Mouse (Mus musculus): Measurements from ENCODE around the gene Rabgap1l. TPM values are rescaled to one million over a fixed set of nuclear protein-coding genes. Genes with fewer than 3 reads are reported as not detected.

The Rabgap1l gene
- polyA plus RNA-seq, 1 experiment from 2014 or later: 44.8 TPM

DNA sequence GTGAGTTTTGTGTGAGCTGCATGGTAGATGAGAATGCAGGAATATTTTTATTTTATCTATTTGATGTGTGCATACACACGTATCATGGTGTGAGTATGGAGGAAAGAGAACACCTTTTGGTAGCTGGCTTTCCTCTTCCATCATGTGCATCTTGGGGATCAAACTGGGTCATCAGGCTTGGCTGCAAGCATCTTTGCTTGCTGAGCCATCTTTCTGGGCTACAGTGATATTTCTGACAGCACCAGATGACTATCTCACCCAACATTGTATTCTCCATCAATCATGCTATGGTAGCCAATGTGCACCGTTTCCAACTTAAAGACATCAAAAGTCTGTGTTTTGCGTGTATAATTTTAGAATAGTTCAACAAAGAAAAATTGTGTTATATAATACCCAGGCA lies 30.6 kb upstream of the Rabgap1l start:
- no peak for ATAC-seq (ENCODE audit: low FRiP score, low TSS enrichment)
- WGBS: 94% methylated on average over 3 of the region's 3 CpGs
- no peaks in the 10 kb centered on the region for H3K36me3 ChIP-seq (ENCODE audit: control insufficient read depth, insufficient read depth, low read length)

DNA sequence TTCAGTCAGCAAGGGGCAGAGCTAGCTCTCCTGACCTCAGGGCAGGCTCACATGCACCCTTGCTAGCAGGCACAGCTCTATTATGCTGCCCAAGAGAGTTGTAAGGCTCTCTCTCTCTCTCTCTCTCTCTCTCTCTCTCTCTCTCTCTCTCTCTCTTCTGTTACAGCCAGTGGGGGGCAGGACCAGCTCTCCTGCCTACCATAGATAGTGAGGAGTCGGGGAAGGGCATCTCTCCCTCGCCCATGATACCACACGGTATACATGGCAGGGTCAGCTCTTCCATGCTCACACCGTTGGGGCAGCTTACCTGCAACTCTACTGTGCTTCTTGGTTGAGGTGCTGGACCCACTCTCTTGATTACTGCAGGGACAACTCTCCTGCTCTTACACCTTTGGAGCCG lies 21.2 kb upstream of the Rabgap1l start:
- no peaks in the 10 kb centered on the region for H3K27me3 ChIP-seq (ENCODE audit: control insufficient read depth, insufficient read depth, low read length)
- no peaks in the 10 kb centered on the region for H3K4me1 ChIP-seq (ENCODE audit: control insufficient read depth, insufficient read depth, low read length)
- H3K4me2 ChIP-seq (ENCODE audit: low read length): no peak overlapping the region
- WGBS: 92% methylated on average over 5 of the region's 5 CpGs
- no peak overlapping the region for H3K9ac ChIP-seq (replicated peaks; ENCODE audit: low read length)
- no peaks in the 10 kb centered on the region for H3K36me3 ChIP-seq (ENCODE audit: control insufficient read depth, insufficient read depth, low read length)
- H3K4me3 ChIP-seq (replicated peaks; ENCODE audit: low read depth, low read length): no peak overlapping the region
- DNase-seq (no peak), ATAC-seq (ENCODE audit: low FRiP score, low TSS enrichment) (no peak)
- H3K9me3 ChIP-seq (ENCODE audit: control insufficient read depth, low read length): no peaks in the 10 kb centered on the region
- H3K27ac ChIP-seq (replicated peaks; ENCODE audit: low read depth, low read length): no peak overlapping the region

More for the DNA sequence above, 30.6 kb upstream of the Rabgap1l start:
- no peak for DNase-seq
- Histone ChIP-seq H3K9me3 (ENCODE audit: control insufficient read depth, low read length) (no peaks in the 10 kb centered on the region), H3K4me2 (ENCODE audit: low read length) (no peak overlapping the region), H3K27ac (replicated peaks; ENCODE audit: low read depth, low read length) (no peak overlapping the region), H3K4me1 (ENCODE audit: control insufficient read depth, insufficient read depth, low read length) (no peaks in the 10 kb centered on the region), H3K4me3 (replicated peaks; ENCODE audit: low read depth, low read length) (no peak overlapping the region), H3K27me3 (ENCODE audit: control insufficient read depth, insufficient read depth, low read length) (no peaks in the 10 kb centered on the region), H3K9ac (replicated peaks; ENCODE audit: low read length) (no peak overlapping the region)

DNA sequence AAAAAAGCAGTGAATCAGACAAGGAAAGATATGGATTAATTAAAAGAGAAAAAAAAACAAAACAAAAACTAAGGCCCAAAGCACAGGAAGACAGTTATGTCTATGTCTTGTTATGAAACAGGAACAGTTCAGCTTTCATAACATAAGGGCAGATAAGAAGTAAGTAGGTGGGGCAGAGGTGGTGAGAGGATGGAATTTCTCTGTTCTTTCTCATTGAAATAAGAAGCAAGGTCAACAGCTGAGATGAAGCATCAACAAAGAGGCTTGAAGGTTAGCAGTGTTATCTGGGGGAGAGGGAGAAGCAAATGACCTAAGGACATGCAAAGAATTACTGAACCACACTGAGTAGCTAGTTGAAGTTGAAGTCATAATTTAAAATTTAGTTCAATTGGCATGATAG lies 19.4 kb upstream of the Rabgap1l start:
- H3K4me3 ChIP-seq (replicated peaks; ENCODE audit: low read depth, low read length): no peak overlapping the region
- DNase-seq (no peak), ATAC-seq (ENCODE audit: low FRiP score, low TSS enrichment) (no peak)
- H3K27ac ChIP-seq (replicated peaks; ENCODE audit: low read depth, low read length): no peak overlapping the region
- H3K36me3 ChIP-seq (ENCODE audit: control insufficient read depth, insufficient read depth, low read length): no peaks in the 10 kb centered on the region
- no peaks in the 10 kb centered on the region for H3K27me3 ChIP-seq (ENCODE audit: control insufficient read depth, insufficient read depth, low read length)
- no peak overlapping the region for H3K9ac ChIP-seq (replicated peaks; ENCODE audit: low read length)
- H3K4me1 ChIP-seq (ENCODE audit: control insufficient read depth, insufficient read depth, low read length): no peaks in the 10 kb centered on the region
- H3K4me2 ChIP-seq (ENCODE audit: low read length): no peak overlapping the region
- H3K9me3 ChIP-seq (ENCODE audit: control insufficient read depth, low read length): no peaks in the 10 kb centered on the region

DNA sequence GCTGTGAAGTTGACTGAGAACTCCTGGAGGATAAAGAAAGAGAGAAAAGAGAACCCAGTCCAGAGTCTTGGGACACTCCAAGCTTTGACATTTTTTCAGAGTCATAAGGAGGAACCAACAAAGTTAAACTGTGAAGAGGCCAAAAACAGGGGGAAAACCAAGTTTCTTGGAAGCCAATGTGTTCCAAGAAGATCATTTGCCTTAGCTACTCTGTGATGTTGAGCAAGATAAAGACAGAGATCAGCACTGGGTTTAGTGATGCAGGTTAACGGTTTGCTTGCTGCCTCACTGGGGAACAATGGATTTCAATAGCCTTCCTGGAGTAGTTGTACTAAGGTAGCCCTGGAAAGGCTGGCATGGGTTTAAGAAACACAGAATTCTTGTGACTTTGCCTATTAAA lies 18.9 kb upstream of the Rabgap1l start:
- H3K4me3 ChIP-seq (replicated peaks; ENCODE audit: low read depth, low read length): no peak overlapping the region
- ATAC-seq (ENCODE audit: low FRiP score, low TSS enrichment): no peak
- H3K27ac ChIP-seq (replicated peaks; ENCODE audit: low read depth, low read length): no peak overlapping the region
- no peaks in the 10 kb centered on the region for H3K4me1 ChIP-seq (ENCODE audit: control insufficient read depth, insufficient read depth, low read length)
- no peak overlapping the region for H3K4me2 ChIP-seq (ENCODE audit: low read length)
- no peaks in the 10 kb centered on the region for H3K27me3 ChIP-seq (ENCODE audit: control insufficient read depth, insufficient read depth, low read length)
- WGBS: 65% methylated on average over 1 of the region's 1 CpGs
- no peaks in the 10 kb centered on the region for H3K9me3 ChIP-seq (ENCODE audit: control insufficient read depth, low read length)
- DNase-seq: no peak
- no peaks in the 10 kb centered on the region for H3K36me3 ChIP-seq (ENCODE audit: control insufficient read depth, insufficient read depth, low read length)
- no peak overlapping the region for H3K9ac ChIP-seq (replicated peaks; ENCODE audit: low read length)

DNA sequence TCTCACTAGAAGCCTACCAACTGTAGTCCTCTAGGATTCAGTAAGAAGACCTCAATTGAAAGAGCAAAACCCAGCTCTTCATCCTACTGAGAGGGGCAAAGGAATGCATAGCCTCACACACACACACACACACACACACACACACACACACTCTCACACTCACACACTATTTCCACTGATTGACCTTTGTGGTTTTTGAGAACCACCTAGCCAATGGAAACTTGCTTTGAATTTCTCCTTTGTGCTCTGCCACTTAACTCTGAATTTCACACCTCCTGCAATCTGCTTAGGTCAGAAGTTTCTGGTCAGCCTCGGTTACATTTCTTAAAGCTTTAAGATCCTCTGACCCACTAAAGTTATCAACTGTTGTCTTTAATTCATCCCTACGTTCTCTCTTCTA lies 12.3 kb upstream of the Rabgap1l start:
- Histone ChIP-seq H3K36me3 (ENCODE audit: control insufficient read depth, insufficient read depth, low read length) (no peaks in the 10 kb centered on the region), H3K4me1 (ENCODE audit: control insufficient read depth, insufficient read depth, low read length) (no peaks in the 10 kb centered on the region), H3K9me3 (ENCODE audit: control insufficient read depth, low read length) (no peaks in the 10 kb centered on the region), H3K27ac (replicated peaks; ENCODE audit: low read depth, low read length) (no peak overlapping the region), H3K4me2 (ENCODE audit: low read length) (no peak overlapping the region), H3K9ac (replicated peaks; ENCODE audit: low read length) (no peak overlapping the region), H3K27me3 (ENCODE audit: control insufficient read depth, insufficient read depth, low read length) (no peaks in the 10 kb centered on the region), H3K4me3 (replicated peaks; ENCODE audit: low read depth, low read length) (no peak overlapping the region)
- DNase-seq: no peak
- ATAC-seq (ENCODE audit: low FRiP score, low TSS enrichment): no peak
- WGBS: 82% methylated on average over 2 of the region's 2 CpGs

DNA sequence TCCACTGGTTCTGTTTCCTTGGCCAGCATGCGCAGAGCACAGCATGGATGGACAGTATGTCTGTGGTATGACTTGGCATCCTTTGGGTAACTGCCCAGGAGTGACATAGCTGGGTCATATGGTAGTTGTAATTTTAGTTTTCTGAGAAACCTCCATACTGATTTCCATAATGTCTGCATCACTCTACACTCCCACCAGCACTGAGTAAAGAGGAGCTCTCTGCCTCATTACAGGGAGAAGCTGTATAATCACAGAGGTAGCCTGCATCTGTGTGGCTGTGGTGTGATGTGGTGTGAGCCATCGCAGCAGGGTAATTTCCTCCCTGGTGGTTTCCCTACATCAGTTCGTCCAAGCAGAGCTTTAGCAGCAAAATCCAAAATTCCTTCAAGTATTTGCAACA lies 7.0 kb upstream of the Rabgap1l start:
- 80% methylated on average over 3 of the region's 3 CpGs for WGBS
- ATAC-seq (ENCODE audit: low FRiP score, low TSS enrichment): no peak

DNA sequence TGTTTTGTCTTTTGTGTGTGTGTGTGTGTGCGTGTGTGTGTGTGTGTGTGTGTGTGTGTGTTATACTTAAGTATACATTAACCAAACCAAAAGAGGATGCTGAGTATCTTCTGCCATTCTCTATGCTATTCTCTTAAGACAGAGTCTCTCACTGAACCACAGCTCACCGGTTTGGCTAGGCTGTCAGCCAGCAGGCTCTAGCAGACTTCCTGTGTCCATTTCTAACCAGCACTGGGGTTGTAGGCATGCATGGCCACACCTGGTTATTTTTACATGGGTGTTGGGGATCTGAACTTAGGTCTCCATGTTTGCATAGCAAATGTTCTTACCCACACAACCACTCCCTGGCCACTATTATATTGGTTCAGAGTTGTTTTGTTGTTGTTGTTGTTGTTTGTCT lies 2.0 kb upstream of the Rabgap1l start:
- DNase-seq: no peak
- WGBS: 87% methylated on average over 2 of the region's 2 CpGs

More for the DNA sequence above, 7.0 kb upstream of the Rabgap1l start:
- Histone ChIP-seq H3K27ac (replicated peaks; ENCODE audit: low read depth, low read length) (no peak overlapping the region), H3K4me3 (replicated peaks; ENCODE audit: low read depth, low read length) (no peak overlapping the region), H3K27me3 (ENCODE audit: control insufficient read depth, insufficient read depth, low read length) (no peaks in the 10 kb centered on the region), H3K9me3 (ENCODE audit: control insufficient read depth, low read length) (no peaks in the 10 kb centered on the region), H3K36me3 (ENCODE audit: control insufficient read depth, insufficient read depth, low read length) (no peaks in the 10 kb centered on the region), H3K4me2 (ENCODE audit: low read length) (no peak overlapping the region), H3K9ac (replicated peaks; ENCODE audit: low read length) (no peak overlapping the region), H3K4me1 (ENCODE audit: control insufficient read depth, insufficient read depth, low read length) (no peaks in the 10 kb centered on the region)
- no peak for DNase-seq

DNA sequence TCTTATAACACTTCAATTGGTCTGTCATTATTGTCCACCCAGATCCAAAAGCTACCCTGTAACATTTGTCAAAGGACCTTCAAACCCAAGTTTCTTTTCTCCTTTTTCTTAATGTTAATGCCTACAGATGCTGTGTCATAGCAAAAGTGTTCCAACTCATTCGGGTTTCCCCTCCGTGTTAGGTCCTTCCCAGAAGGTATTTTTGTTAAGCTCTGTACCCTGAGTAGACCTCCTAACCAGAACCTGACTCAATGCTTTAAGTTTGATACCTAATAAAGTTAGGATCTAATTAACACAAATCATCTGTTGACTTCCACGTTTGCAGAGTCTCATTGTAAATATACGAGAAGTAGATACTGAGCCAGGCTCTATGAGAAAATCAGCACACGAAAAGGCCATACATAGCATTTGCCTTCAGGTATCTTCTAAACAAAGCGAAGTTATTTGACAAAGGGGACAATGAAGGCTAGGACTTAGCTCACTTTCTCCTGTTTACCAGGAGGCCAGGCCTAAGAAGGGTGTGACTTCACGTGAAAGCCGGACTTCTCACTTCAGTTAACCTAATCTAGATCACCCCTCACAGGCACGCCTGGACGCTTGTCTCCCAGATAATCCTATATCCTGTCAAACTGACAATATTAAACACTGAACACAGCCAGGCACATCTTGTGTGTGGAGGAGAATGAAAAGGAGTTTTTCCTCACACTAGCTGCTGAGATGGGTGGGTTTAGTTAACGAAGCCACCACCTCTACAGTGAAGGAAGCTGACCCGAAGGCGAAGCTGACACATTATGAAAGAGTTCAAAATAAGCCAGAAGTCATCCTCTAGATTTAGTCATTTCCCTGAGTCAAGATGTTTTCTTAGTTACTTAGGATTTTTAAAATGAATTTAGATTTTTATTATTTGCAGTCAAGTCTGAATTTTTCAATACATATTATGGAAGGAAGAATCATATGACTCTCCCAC lies 1.1 kb upstream of the Rabgap1l start:
- ATAC-seq (ENCODE audit: low FRiP score, low TSS enrichment) (no peak), DNase-seq (no peak)
- Histone ChIP-seq H3K9ac (replicated peaks; ENCODE audit: low read length) (no peak overlapping the region), H3K27ac (replicated peaks; ENCODE audit: low read depth, low read length) (no peak overlapping the region), H3K9me3 (ENCODE audit: control insufficient read depth, low read length) (no peaks in the 10 kb centered on the region), H3K4me3 (replicated peaks; ENCODE audit: low read depth, low read length) (no peak overlapping the region), H3K27me3 (ENCODE audit: control insufficient read depth, insufficient read depth, low read length) (no peaks in the 10 kb centered on the region), H3K4me2 (ENCODE audit: low read length) (no peak overlapping the region), H3K36me3 (ENCODE audit: control insufficient read depth, insufficient read depth, low read length) (no peaks in the 10 kb centered on the region), H3K4me1 (ENCODE audit: control insufficient read depth, insufficient read depth, low read length) (peaks cover 7% of the 10 kb centered on the region)
- WGBS: 75% methylated on average over 13 of the region's 13 CpGs

More for the DNA sequence above, 2.0 kb upstream of the Rabgap1l start:
- H3K27ac ChIP-seq (replicated peaks; ENCODE audit: low read depth, low read length): no peak overlapping the region
- no peak overlapping the region for H3K4me2 ChIP-seq (ENCODE audit: low read length)
- H3K4me1 ChIP-seq (ENCODE audit: control insufficient read depth, insufficient read depth, low read length): peaks cover 7% of the 10 kb centered on the region
- no peaks in the 10 kb centered on the region for H3K27me3 ChIP-seq (ENCODE audit: control insufficient read depth, insufficient read depth, low read length)
- no peaks in the 10 kb centered on the region for H3K9me3 ChIP-seq (ENCODE audit: control insufficient read depth, low read length)
- ATAC-seq (ENCODE audit: low FRiP score, low TSS enrichment): no peak
- no peak overlapping the region for H3K4me3 ChIP-seq (replicated peaks; ENCODE audit: low read depth, low read length)
- no peak overlapping the region for H3K9ac ChIP-seq (replicated peaks; ENCODE audit: low read length)
- no peaks in the 10 kb centered on the region for H3K36me3 ChIP-seq (ENCODE audit: control insufficient read depth, insufficient read depth, low read length)

DNA sequence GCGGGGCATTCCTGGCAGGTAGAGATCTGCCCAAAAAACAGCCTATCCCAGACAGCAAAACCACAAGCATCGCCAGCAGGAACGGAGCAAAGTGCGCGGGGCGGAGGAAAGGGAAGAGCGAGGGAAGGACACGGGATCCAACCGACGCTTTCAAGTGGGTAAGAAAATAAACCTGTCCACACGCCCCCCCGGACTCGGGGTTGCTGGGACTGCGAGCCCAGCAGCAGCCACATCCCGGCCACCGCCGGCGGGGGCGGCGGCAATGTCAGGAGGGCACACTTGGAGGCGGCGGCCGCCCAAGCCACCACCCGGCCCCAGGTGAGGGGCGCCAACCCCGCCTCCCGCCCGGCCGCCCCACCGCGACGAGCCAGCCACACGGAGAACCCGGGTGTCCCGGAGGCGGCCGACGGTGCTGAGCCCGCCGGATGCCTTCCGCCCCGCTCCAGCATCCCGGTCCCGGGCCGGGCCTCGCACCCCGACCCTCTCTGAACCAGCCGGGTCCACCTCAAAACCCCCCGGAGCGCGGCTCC lies 790 bp downstream of the Rabgap1l start:
- Histone ChIP-seq H3K9me3 (ENCODE audit: control insufficient read depth, low read length) (no peaks in the 10 kb centered on the region), H3K4me3 (replicated peaks; ENCODE audit: low read depth, low read length) (peak overlapping the region; percentile 78), H3K4me2 (ENCODE audit: low read length) (peak overlapping the region; percentile 98), H3K9ac (replicated peaks; ENCODE audit: low read length) (peak overlapping the region; percentile 79), H3K27ac (replicated peaks; ENCODE audit: low read depth, low read length) (peak overlapping the region; percentile 49; the same call in 1 of the 2 replicates), H3K27me3 (ENCODE audit: control insufficient read depth, insufficient read depth, low read length) (no peaks in the 10 kb centered on the region), H3K36me3 (ENCODE audit: control insufficient read depth, insufficient read depth, low read length) (no peaks in the 10 kb centered on the region), H3K4me1 (ENCODE audit: control insufficient read depth, insufficient read depth, low read length) (peaks cover 7% of the 10 kb centered on the region)
- WGBS: 1% methylated on average over 47 of the region's 51 CpGs
- ATAC-seq (ENCODE audit: low FRiP score, low TSS enrichment): peak; percentile 87
- peak; percentile 61 for DNase-seq
